Mouse (Mus musculus) cerebellum, postnatal 25 days (tissue): ENCODE measurements at regions not wholly inside any gene's neighbourhood (a gene's known extent, or its start where the extent isn't known, plus 50 kb on each side); places are given as distances from the start of the nearest gene placed in this dataset.
"Not testable (repeated sequence)": the region's sequence is repeated elsewhere in the genome, so short reads cannot be mapped to it uniquely, and the experiment has no call there.

Source experiments
- DNase-seq, 2 experiments: peaks; one replicate each; pipeline ENCODE4 v3.0.0; 2021; ENCODE audit warnings: mixed read lengths in 2 of 2

DNA sequence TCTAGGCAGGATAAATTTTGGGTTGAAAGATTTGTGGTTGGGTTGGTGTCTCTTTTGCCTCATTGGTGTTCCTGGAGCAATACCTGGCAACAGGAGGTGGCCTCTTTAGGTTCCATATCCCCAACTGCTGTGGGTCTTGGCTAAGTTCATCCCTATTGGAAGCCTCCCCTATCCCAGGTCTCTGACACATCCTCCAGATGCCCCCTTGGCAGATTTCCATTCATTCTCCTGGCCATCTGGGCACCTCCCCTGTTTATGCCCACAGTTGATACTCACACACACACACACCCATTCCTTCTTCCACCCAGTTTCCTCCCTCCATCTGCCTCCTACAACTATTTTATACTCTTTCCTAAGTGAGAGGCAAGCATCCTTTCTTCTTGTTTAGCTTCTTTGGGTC lies 984.9 kb upstream of the Gm12353 start:
- peak in 1 of 2 experiments; percentile 4 for DNase-seq

DNA sequence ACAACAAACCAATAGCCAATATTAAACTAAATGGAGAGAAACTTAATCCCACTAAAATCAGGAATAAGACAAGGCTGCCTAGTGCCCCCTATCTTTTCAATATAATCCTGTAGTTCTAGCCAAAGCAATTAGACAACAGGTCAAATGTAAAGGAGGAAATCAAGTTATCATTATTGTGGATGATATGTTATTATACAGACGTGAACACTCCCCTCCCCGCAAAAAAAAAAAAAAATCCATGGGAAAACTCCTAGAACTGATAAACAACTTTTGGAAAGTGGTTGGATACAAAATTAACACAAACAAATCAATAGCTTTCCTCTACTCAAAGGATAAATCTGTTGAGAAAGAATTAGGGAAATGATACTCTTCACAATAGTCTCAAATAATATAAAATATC lies 966.2 kb upstream of the Gm12353 start:
- DNase-seq: no peak

DNA sequence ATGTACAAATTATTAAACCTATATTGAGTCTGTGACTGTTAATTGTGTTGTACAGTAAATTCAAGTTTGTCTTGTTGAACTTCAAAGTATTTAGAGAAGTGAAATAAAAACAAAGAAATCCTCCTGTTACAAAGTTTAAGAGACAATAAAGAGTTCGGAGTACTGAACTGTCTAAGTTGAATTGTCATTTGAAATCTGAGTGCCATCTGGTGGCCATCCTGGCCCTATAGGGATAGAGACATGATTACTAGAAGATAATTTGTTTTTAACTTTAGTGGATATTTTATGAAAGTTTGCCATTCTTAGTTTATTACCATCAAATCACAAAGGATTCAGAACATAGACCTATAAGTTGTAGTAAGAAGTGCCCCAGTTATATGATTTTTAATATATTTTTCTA lies 956.1 kb upstream of the Gm12353 start:
- peak in 1 of 2 experiments; percentile 18 for DNase-seq

DNA sequence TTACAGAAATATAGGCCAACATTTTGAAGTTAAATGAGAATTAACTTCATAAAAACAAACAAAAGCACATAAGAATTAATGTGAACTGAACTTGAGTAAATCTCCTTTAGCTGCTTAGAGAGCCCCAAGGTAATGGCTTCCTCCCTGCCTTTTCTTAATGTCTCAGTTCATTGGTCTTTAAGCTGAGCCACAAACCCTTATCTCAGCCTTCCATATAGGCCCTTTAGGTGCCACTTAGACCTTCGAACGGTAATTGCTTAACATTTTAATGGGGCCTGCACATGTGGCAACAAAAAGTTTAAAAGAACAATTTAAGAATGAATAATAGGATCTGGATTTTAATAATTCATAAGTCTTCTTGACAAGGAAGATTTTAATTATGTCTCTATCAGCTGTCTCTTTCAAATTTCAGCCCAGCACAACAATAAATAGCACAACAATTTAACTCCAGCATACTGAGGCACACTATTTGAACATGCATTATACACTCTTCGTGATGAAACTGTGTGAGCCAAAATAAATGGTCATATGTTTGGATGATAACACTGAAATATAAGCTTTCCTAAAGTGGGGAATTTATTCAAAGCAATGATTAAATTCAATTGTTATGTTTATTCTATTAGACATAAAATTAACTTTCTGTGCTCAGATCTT lies 919.2 kb upstream of the Gm12353 start:
- DNase-seq: no peak

DNA sequence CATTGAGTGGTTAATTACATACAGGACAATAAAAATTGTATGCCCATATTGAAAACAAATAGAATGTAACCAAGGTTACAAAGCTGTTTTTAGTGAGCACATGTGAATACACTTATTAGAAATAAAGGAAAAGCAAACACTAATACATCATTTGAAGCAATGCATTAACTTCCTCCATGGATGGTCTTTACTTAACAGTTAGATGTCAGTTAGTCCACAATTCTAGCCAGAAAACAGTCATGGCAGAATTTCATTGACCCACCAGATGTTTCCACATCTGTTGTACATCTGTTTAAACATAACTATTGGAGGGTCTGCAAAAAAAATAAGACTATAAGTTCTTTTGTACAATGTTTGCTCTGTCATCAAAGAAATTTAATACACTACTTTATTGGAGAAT lies 911.2 kb upstream of the Gm12353 start:
- no peak for DNase-seq

DNA sequence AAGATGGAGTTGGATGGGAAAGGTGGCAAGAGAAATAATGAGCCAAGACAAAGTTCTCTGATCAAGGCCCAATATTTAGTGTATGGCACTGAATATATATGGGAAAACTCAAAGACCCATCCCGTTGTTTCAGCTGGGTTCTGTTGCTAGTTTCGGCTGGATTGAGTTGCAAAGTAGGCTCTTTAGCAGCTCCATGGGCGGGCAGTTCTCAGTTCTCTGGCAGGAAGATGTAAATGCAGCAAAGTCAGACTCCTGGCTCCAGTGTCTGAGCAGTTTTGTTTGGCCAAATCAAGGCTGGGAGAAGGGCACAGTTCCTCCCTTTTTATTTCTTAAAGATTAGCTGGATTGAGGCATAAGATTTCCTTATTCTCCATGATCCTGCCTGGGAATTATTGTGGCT lies 909.0 kb upstream of the Gm12353 start:
- DNase-seq: no peak

DNA sequence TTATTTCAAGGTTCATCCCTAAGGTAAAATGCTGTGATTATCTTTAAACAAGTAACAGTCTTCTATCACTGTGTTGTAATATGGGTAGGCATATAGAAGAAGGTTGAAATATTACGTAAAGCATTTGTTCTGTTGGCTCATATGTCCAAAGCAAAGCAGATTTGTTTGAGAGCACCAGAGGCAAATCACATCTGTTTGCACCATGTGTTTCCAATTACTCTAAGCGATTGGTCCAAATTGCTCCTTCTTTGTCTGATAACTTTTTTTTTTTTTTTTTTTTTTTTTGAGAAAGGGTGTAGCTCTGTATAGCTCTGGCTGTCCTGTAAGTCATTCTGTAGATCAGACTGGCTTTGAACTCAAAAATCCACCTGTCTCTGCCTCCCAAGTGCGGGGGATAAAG lies 861.0 kb upstream of the Gm12353 start:
- no peak for DNase-seq

DNA sequence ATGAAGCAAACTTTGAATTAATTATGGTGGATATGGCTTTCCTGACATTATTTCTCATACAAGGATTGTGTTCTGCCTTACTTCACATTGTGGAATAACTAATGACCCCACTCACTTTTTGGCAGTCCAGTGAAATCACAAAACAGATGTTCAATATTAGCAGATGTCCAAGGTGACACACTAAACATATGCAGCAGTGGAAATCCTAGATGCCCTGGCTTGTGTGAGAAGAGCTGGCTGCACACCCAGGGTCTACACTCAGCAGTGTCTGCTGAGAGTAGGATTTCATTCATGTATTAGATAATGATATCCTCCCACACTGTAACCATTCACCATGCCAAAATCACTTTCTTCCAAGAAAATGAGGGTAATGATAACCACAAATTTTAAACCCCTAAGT lies 816.9 kb upstream of the Gm12353 start:
- DNase-seq: no peak

DNA sequence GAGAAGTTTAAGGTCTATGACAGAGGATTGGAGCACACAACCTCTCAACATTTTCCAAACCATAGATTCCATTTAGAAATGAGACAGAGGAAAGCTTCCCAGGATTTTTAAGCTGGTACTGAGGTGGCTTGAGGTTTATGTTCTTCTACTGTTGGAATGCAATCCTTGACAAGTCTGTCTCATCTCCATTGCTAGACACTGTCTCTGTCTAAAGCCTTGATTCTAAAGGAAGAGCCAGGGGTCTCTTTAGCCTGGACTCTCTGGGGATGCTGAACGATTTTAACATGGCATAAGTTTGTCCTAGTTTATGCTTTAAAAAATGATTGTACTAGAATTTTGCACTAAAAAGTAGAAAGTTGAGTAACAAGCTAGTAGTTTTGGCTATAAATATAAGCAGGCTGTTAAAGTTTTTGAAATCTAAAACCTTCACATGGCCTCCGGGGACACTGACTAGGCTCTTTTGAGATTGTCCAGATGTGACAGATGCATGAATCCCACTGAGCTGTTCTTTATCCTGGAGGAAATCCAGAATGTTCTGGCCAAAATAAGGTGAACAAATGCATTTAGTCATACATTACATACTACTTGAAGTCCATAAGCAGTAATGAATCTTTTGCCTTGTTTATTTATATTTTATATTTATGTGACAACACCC lies 809.4 kb upstream of the Gm12353 start:
- no peak for DNase-seq

DNA sequence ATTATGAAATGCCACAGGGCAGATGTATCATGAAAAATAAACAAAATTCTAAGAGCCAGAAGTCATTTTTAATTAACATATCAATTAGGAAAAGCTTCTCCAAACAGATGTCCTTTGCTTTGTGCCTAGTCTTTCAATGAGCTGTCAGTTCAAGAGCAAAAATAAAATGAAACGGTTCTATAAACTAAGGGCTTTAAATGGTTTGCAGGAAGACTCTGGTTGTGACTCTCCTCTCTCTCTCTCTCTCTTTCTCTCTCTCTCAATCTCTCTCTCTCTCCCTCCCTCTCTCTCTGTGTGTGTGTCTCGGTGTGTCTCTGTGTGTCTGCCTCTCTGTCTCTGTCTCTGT lies 808.9 kb upstream of the Gm12353 start:
- DNase-seq: no peak

DNA sequence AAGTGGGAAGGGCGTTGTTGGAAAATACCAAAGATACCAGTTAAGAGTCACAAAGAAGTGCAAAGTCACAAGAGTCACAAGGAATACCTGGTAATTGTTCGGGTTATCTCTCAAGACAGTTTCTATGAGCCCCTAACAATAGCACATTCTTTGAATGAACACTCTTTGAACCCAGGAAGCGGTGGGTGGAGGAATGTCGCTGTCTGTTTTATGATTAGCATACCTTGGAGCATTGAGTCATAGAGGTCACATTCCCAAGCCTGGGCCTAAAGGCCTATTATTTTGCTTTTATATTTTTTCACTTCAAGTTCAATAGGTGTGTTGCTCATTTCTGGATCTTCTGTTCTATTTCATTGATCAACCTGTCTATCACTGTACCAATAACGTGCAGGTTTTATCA lies 802.1 kb upstream of the Gm12353 start:
- not testable (repeated sequence) for DNase-seq
